Mouse (Mus musculus) embryonic facial prominence, embryonic 10.5 days (tissue): ENCODE data around the gene Sipa1l2. TPM values are rescaled to one million over a fixed set of nuclear protein-coding genes. Genes with fewer than 3 reads are reported as not detected.
"Not testable (repeated sequence)": the region's sequence is repeated elsewhere in the genome, so short reads cannot be mapped to it uniquely, and the experiment has no call there.

ENCODE experiments used
- DNase-seq: peaks from one replicate; pipeline ENCODE4 v3.0.0-alpha.2; 2017; ENCODE audit warnings: low spot score
- H3K27ac ChIP-seq: fragments of 300-500 bp; sonication (generic); replicated peaks from 2 replicates; pipeline ENCODE4 v1.5.1; 2016; ENCODE audit warnings: mild to moderate bottlenecking
- H3K27me3 ChIP-seq: fragments of 300-500 bp; sonication (generic); replicated peaks from 2 replicates; pipeline ENCODE4 v1.6.1; 2016; ENCODE audit warnings: low read depth, mild to moderate bottlenecking; ENCODE audit not compliant: poor library complexity, severe bottlenecking
- H3K36me3 ChIP-seq: fragments of 300-500 bp; sonication (generic); replicated peaks from 2 replicates; pipeline ENCODE4 v1.6.1; 2016; ENCODE audit warnings: mild to moderate bottlenecking, moderate library complexity
- H3K4me1 ChIP-seq: fragments of 300-500 bp; sonication (generic); 2 replicates; pipeline ENCODE4 v1.6.1; 2016
- H3K4me3 ChIP-seq: fragments of 300-500 bp; sonication (generic); 2 replicates; pipeline ENCODE4 v1.5.1; 2016; ENCODE audit warnings: mild to moderate bottlenecking, moderate library complexity
- H3K9me3 ChIP-seq: fragments of 300-500 bp; sonication (generic); 2 replicates; pipeline ENCODE4 v1.6.1; 2016; ENCODE audit warnings: mild to moderate bottlenecking
- WGBS: fragments of 180-500 bp; shearing (Covaris S2); methylation state at CpG from one replicate; pipeline ENCODE4 v1.1.7; 2016; 5-methylcytosine and 5-hydroxymethylcytosine counted together
- polyA plus RNA-seq: library from polyadenylated mRNA; unstranded; fragments of >200 nt; fragmentation: Nextera tagmentation; extraction: Ambion mirVana; gene quantifications from 2 replicates; pipeline ENCODE4 v1.2.1, GENCODE M21; 2016

Gene Sipa1l2
- polyA plus RNA-seq, 1 experiment from 2014 or later, result 14.8 TPM

DNA sequence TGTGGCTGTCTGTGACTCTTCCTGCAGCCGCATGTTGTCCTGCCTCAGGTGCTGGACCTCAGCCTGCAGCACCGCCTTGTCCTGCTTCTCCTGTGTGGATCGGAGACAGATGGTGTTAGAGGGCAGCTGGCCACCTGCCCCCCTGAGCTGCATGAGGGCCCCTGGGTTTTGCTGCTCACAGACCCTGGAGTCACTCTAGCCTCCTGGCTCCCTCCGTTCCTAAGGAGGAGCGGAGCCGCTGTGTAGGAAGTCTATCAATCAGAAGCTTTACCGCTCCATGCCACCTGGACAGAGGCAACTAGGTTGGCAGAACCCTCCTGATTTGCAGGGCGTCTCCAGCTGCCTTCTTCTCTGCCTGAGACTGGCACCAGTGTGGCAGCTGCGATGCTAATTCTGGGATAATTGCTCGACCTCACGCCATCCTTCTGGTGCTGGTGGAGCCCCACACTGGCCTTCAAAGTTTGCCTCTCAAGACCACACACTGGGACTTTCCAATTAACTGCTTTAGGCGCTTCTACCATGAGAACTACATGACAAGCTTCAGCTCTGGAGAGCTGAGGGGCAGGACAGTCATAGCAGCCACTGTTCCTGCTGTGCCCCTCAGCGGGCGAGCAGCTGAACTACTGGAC is 150.3 kb downstream of the Sipa1l2 start:
- no peak for DNase-seq
- WGBS, result 89% methylated on average over 14 of the region's 14 CpGs
- Histone ChIP-seq H3K4me1 (peaks cover 26% of the 10 kb centered on the region), H3K9me3 (no peaks in the 10 kb centered on the region), H3K27ac (no peak overlapping the region), H3K36me3 (peaks cover 29% of the 10 kb centered on the region), H3K27me3 (no peaks in the 10 kb centered on the region), H3K4me3 (no peak overlapping the region)

DNA sequence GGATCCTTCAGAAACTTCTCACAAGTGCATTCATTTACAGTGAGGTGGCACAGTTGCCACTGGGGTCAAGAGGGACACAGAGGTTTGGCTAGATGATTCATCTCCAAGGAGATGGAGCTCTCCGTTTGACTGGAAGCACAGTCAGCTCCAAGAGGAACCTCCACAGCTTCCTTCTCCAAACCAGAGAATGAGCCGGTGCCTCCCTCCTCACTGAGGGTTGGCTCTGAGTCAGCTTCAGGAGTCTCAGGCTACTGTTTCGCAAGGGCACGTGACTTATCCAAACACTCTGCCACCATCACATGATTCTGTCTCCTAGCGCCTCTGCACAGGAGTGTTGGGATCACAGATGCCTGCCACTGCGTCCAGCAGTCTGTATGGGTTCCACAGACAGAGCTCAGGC is 153.5 kb downstream of the Sipa1l2 start:
- Histone ChIP-seq H3K4me1 (peaks cover 28% of the 10 kb centered on the region), H3K36me3 (peaks cover 22% of the 10 kb centered on the region), H3K9me3 (no peaks in the 10 kb centered on the region), H3K27ac (0 out of 2 replicates have a peak overlapping the region, but pooled peaks have one; percentile 24), H3K27me3 (no peaks in the 10 kb centered on the region), H3K4me3 (no peak overlapping the region)
- DNase-seq, result no peak
- WGBS, result 85% methylated on average over 6 of the region's 6 CpGs

- Histone ChIP-seq H3K9me3 (no peaks in the 10 kb centered on the region), H3K4me3 (no peak overlapping the region), H3K4me1 (peaks cover 38% of the 10 kb centered on the region), H3K36me3 (peaks cover 13% of the 10 kb centered on the region), H3K27ac (no peak overlapping the region), H3K27me3 (no peaks in the 10 kb centered on the region)
- WGBS, result 89% methylated on average over 8 of the region's 8 CpGs
- DNase-seq, result no peak
These were observed 155.0 kb downstream of the Sipa1l2 start for GRCm38 (mm10) chr8:125414651-125415050.

DNA sequence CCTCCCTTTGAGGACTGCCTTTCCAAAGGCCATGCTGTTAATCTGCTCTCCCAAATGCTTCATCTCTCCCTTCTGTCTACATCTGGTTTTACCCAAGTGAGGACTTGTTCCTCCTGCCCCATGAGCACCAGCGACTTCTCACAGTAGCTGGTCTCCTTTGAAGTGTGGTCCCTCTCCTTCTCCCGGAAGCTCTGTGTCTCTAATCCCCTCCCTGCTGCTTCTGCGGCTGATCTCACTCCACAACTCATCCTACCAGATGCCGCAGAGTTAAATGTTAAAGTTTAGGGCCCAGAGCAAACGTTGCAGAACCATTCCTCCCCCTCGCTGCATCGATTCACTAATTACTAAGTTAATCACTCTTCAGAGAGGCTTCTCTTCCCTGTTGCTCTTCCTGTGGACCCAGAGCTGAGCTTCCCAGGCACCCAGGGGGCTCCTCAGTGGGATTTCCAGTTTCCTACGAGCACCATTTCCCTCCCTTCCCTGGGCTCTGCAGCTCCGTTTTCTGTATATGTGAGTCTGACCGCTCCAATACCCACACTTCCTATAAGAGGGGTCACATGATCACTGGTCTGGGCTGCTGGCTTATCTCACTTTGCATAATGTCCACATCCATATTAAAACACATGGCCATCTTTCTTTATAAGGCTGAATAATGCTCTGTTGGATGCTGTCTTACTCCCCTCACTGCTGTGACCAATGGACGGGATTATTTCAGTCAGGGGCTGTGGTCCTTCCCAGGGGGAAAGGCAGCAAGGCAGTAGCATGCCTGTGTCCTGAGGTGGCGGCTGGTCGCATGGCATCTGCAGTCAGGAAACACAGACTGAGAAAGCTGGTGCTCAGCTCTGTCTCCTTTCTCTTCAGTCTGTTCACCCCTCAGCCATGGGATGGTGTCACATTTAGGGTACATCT is 156.4 kb downstream of the Sipa1l2 start:
- Histone ChIP-seq H3K27ac (peak overlapping the region; percentile 44; the same call in 1 of the 2 replicates), H3K4me1 (peaks cover 52% of the 10 kb centered on the region), H3K4me3 (no peak overlapping the region), H3K27me3 (no peaks in the 10 kb centered on the region), H3K36me3 (no peaks in the 10 kb centered on the region; the same call in 1 of the 2 replicates), H3K9me3 (no peaks in the 10 kb centered on the region)
- 24% methylated on average over 13 of the region's 13 CpGs for WGBS
- no peak for DNase-seq

DNA sequence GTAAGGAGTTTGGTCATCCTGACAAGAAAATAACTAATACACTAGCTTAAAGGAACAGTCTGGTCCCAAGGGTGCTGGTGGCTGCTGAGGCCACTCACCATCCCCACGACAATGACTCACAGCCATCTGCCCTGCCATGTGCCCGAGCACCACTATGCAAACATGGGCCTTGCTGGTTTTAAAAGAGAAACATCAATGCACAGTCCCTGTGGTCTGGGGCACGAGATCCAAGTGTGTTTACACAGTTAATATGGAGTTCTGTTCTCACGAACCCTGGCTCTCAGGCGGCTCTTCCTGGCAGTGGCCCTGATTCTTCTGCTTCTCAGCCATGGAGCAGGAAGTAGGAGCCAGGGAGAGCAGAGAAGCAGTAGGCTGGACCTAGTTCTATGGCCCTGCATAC is 159.0 kb downstream of the Sipa1l2 start:
- H3K36me3 ChIP-seq, result no peaks in the 10 kb centered on the region
- 69% methylated on average over 5 of the region's 5 CpGs for WGBS
- peaks cover 49% of the 10 kb centered on the region for H3K4me1 ChIP-seq
- H3K27me3 ChIP-seq, result no peaks in the 10 kb centered on the region
- 0 out of 2 replicates have a peak overlapping the region, but pooled peaks have one; percentile 1 for H3K27ac ChIP-seq
- H3K4me3 ChIP-seq, result no peak overlapping the region
- H3K9me3 ChIP-seq, result 0 out of 2 replicates have a peak, but pooled peaks cover 2% of the 10 kb centered on the region
- DNase-seq, result no peak

- 0 out of 2 replicates have a peak, but pooled peaks cover 9% of the 10 kb centered on the region for H3K9me3 ChIP-seq
- H3K4me1 ChIP-seq, result peaks cover 35% of the 10 kb centered on the region
- no peaks in the 10 kb centered on the region for H3K36me3 ChIP-seq
- no peak for DNase-seq
- no peaks in the 10 kb centered on the region for H3K27me3 ChIP-seq
- no peak overlapping the region for H3K4me3 ChIP-seq
- peak overlapping the region; percentile 12; the same call in 1 of the 2 replicates for H3K27ac ChIP-seq
- WGBS, result 63% methylated on average over 9 of the region's 9 CpGs
These were observed 161.9 kb downstream of the Sipa1l2 start for GRCm38 (mm10) chr8:125407672-125408071.

- Histone ChIP-seq H3K27me3 (no peaks in the 10 kb centered on the region), H3K36me3 (no peaks in the 10 kb centered on the region), H3K9me3 (0 out of 2 replicates have a peak, but pooled peaks cover 9% of the 10 kb centered on the region), H3K27ac (no peak overlapping the region), H3K4me1 (peaks cover 33% of the 10 kb centered on the region), H3K4me3 (no peak overlapping the region)
- 69% methylated on average over 5 of the region's 5 CpGs for WGBS
- no peak for DNase-seq
These were observed 163.2 kb downstream of the Sipa1l2 start for GRCm38 (mm10) chr8:125406453-125406852.

GRCm38 (mm10) chr8:125401350-125401749 is 168.3 kb downstream of the Sipa1l2 start:
- H3K4me3 ChIP-seq, result no peak overlapping the region
- H3K27me3 ChIP-seq, result 0 out of 2 replicates have a peak, but pooled peaks cover 7% of the 10 kb centered on the region
- WGBS, result 90% methylated on average over 3 of the region's 3 CpGs
- H3K4me1 ChIP-seq, result peaks cover 5% of the 10 kb centered on the region
- no peak overlapping the region for H3K27ac ChIP-seq
- no peak for DNase-seq
- 0 out of 2 replicates have a peak, but pooled peaks cover 9% of the 10 kb centered on the region for H3K9me3 ChIP-seq
- H3K36me3 ChIP-seq, result no peaks in the 10 kb centered on the region

DNA sequence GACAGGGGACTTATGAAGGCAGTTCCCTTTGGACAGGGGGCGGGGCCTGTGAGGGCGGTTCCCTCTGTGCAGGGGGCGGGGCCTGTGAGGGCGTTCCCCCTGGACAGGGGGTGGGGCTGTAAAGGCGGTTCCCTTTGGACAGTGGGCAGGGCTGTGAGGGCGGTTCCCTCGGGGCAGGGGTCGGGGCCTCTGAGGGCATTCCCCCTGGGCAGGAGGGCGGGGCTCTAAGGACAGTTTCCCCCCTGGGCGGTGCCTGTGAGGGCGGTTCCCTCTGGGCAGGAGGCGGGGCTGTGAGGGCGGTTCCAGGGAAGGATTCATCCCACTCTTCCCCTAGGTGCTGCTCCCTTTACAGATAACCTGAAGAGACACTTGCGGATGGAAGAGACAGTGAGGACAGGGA is 171.6 kb downstream of the Sipa1l2 start:
- H3K36me3 ChIP-seq, result no peaks in the 10 kb centered on the region
- H3K4me3 ChIP-seq, result peak overlapping the region; percentile 19; the same call in 1 of the 2 replicates
- no peak overlapping the region for H3K27ac ChIP-seq
- H3K9me3 ChIP-seq, result no peaks in the 10 kb centered on the region
- 0 out of 2 replicates have a peak, but pooled peaks cover 7% of the 10 kb centered on the region for H3K27me3 ChIP-seq
- H3K4me1 ChIP-seq, result peaks cover 5% of the 10 kb centered on the region
- DNase-seq, result peak; percentile 27
- WGBS, result 35% methylated on average over 14 of the region's 14 CpGs

DNA sequence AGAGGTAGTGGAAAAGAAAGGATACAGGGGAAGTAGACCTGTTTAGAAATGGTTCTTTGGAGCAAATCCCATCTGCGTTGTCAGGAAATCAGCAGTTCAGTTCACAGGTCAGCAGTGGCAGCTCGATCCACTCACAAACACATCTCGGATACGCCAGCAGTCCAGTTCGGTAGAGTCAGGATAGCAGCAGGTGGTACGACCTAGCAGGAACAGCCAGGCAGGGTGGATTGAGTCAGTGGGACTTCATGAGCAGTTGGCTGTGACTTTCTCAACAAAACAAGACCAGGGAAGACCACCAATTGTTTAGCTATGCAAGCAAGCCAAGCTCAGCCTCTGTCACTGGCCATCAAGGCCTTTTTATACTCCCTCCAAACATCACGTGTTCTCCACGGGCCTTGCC is 173.9 kb downstream of the Sipa1l2 start:
- not testable (repeated sequence) for DNase-seq, H3K27me3 ChIP-seq, H3K4me1 ChIP-seq, H3K9me3 ChIP-seq, H3K27ac ChIP-seq, H3K36me3 ChIP-seq, H3K4me3 ChIP-seq
- WGBS, result 87% methylated on average over 8 of the region's 8 CpGs

DNA sequence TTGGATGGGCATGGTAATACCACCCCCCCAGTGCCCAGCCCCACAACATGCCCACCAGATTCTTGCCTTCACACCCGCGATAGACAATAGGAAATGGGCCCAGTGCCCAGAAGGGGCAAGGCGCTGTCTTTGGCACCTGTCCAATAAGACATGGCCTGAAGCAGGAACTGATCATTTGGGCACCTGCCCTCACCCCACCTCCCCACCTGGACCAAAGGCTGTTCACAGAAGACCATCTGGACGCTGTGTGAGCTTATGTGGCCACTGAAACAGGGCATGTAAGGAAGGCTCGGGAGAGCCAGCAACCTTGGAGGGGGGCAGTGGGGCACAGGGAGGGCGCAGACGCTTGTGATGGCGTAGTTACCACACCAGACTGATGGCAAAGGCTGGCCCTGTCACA is 174.6 kb downstream of the Sipa1l2 start:
- H3K4me1 ChIP-seq, result peaks cover 16% of the 10 kb centered on the region
- 91% methylated on average over 8 of the region's 8 CpGs for WGBS
- H3K36me3 ChIP-seq, result no peaks in the 10 kb centered on the region
- H3K27ac ChIP-seq, result no peak overlapping the region
- DNase-seq, result no peak
- H3K4me3 ChIP-seq, result no peak overlapping the region
- H3K27me3 ChIP-seq, result peaks cover 7% of the 10 kb centered on the region; the same call in 1 of the 2 replicates
- H3K9me3 ChIP-seq, result no peaks in the 10 kb centered on the region

DNA sequence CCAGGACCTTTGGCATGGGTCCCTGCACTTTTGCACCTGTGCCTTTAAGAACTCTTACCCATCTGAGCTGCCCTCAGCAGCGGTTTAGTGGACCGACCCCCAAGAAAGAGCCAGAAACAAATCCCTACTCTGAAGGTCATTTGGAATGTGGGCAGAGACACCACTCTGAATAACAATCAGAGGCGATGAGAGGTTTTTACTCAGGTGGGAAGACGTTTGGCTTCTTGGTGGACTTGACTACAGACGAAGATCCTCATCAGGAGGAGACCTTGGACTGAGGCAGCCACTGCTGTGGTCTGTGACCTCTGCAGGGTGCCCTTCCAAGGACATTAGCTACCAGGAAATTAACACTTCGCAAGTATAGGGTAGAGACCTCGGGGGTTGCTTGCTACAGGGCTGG is 177.9 kb downstream of the Sipa1l2 start:
- Histone ChIP-seq H3K9me3 (no peaks in the 10 kb centered on the region), H3K27ac (no peak overlapping the region), H3K36me3 (no peaks in the 10 kb centered on the region), H3K4me1 (peaks cover 26% of the 10 kb centered on the region), H3K27me3 (peaks cover under 1% of the 10 kb centered on the region; the same call in 1 of the 2 replicates), H3K4me3 (no peak overlapping the region)
- 58% methylated on average over 7 of the region's 7 CpGs for WGBS
- no peak for DNase-seq
